8 mouse cellular contexts compared by ENCODE assay signal in genomic region chr15:101283183-101283910, GRCm38 (mm10). TPM values are rescaled to one million over a fixed set of nuclear protein-coding genes. Genes with fewer than 3 reads are reported as not detected.
A peak's percentile ranks its signal among the peaks of the same experiment; 100 is the strongest.
DNase-seq lines count a peak whose midpoint lies in the region; ATAC-seq and TF ChIP-seq lines count a peak whose summit lies in the region.

No protein-coding gene starts in this region.

- TF ChIP-seq POLR2A in brain, embryonic 14.5 days (IDR thresholded peaks at IDR 0.05; ENCODE audit: borderline replicate concordance, extremely low read depth, insufficient read depth, insufficient read length, poor library complexity, severe bottlenecking): no peak

- no peaks in the 10 kb centered on the region for H3K27me3 ChIP-seq in erythroblast, embryonic 14.5 days (ENCODE audit: control insufficient read depth)
- H3K27me3 ChIP-seq in hindbrain, embryonic 13.5 days: no peaks in the 10 kb centered on the region
- no peaks in the 10 kb centered on the region for H3K27me3 ChIP-seq in splenic B cell, adult 2 months (ENCODE audit: control insufficient read depth, insufficient read depth, low read length, poor library complexity, severe bottlenecking)

- peak; percentile 83 for TF ChIP-seq CTCF in gastrocnemius, adult 2 months (IDR thresholded peaks at IDR 0.05)
- TF ChIP-seq CTCF in brain, embryonic 14.5 days (IDR thresholded peaks at IDR 0.05; ENCODE audit: borderline replicate concordance, extremely low read depth, insufficient read depth, insufficient read length): peak; percentile 77; the same call in 1 of the 2 replicates

- peak overlapping the region; percentile 99 for H3K4me3 ChIP-seq in gastrocnemius, adult 2 months
- H3K4me3 ChIP-seq in erythroblast, embryonic 14.5 days (replicated peaks): peak overlapping the region; percentile 70
- peak overlapping the region; percentile 85 for H3K4me3 ChIP-seq in hindbrain, embryonic 13.5 days

- H3K4me2 ChIP-seq in hindbrain, embryonic 13.5 days: peak overlapping the region; percentile 86

- peaks cover 38% of the 10 kb centered on the region for H3K4me1 ChIP-seq in erythroblast, embryonic 14.5 days (ENCODE audit: control insufficient read depth)
- H3K4me1 ChIP-seq in hindbrain, embryonic 13.5 days (replicated peaks): peaks cover 37% of the 10 kb centered on the region

- peaks cover 23% of the 10 kb centered on the region for H3K36me3 ChIP-seq in erythroblast, embryonic 14.5 days (ENCODE audit: control insufficient read depth)
- peaks cover 19% of the 10 kb centered on the region for H3K36me3 ChIP-seq in hindbrain, embryonic 13.5 days
- H3K36me3 ChIP-seq in splenic B cell, adult 2 months (ENCODE audit: control insufficient read depth, insufficient read depth, low read length, poor library complexity, severe bottlenecking): peaks cover 7% of the 10 kb centered on the region; the same call in 1 of the 2 replicates

- H3K27ac ChIP-seq in gastrocnemius, adult 2 months: peak overlapping the region; percentile 99
- peak overlapping the region; percentile 64 for H3K27ac ChIP-seq in hindbrain, embryonic 13.5 days

- peak overlapping the region; percentile 95 for H3K9ac ChIP-seq in hindbrain, embryonic 13.5 days

- WGBS in hindbrain, embryonic 13.5 days: 2% methylated on average over 26 of the region's 26 CpGs

- no peaks in the 10 kb centered on the region for H3K9me3 ChIP-seq in erythroblast, embryonic 14.5 days (ENCODE audit: control insufficient read depth, low read length)
- no peaks in the 10 kb centered on the region for H3K9me3 ChIP-seq in hindbrain, embryonic 13.5 days

- ATAC-seq in hindbrain, embryonic 13.5 days (ENCODE audit: low FRiP score): peak; percentile 61
- peak; percentile 52 for ATAC-seq in megakaryocyte progenitor cell, adult 5-6 weeks (replicated peaks; ENCODE audit: poor library complexity)

- intact Hi-C loops in gastrocnemius, adult 2 months (cut with DNase I): loop anchor here (1.0 to 5.0 kb wide), 2 partner anchors 43 to 61 kb away; partner anchors contain the start of gene Grasp
- intact Hi-C loops in gastrocnemius, postnatal 14 days (cut with DNase I; ENCODE audit: low total_unique reads): loop anchor here (2.0 kb wide), 1 partner anchor 43 kb away; no protein-coding TSS in a partner anchor
- intact Hi-C loops in left cerebral cortex, postnatal 25 days (cut with DNase I): loop anchor here (1.0 to 2.0 kb wide), 3 partner anchors 43 to 63 kb away; partner anchors contain the start of gene Grasp

- DNase-seq in gastrocnemius, adult 2 months: no peak
- no peak for DNase-seq in gastrocnemius, postnatal 14 days
- peak; percentile 91 for DNase-seq in brain, embryonic 14.5 days (ENCODE audit: low read depth)
- peak; percentile 60 to 78 for DNase-seq in left cerebral cortex, postnatal 25 days (ENCODE audit: low spot score in 2 of 2)
- peak; percentile 88 for DNase-seq in splenic B cell, adult 2 months (ENCODE audit: low read depth, low spot score)

RNA-seq across cellular contexts. Expression of gene Atg101, which starts 0.7 kb away (rescaled TPM):
- total RNA-seq in gastrocnemius, adult 2 months (2021): 10 to 100 TPM; 23.7 to 32.4 TPM
- total RNA-seq in gastrocnemius, postnatal 14 days (2021): 10 to 100 TPM; 27.7 to 35.0 TPM
- 58.9 and 75.1 TPM in 2 replicates for polyA plus RNA-seq in brain, embryonic 14.5 days (2012; rRNA removed)
- polyA plus RNA-seq in erythroblast, embryonic 14.5 days (2012): 2.8 and 3.0 TPM in 2 replicates
- polyA plus RNA-seq in hindbrain, embryonic 13.5 days (2015; fragmentation: Nextera tagmentation; extraction: Ambion mirVana): 82.9 and 84.6 TPM in 2 replicates
- total RNA-seq in left cerebral cortex, postnatal 25 days (2021): 10 to 100 TPM; 40.3 to 43.6 TPM
- 7.9 and 13.1 TPM in 2 replicates for total RNA-seq in megakaryocyte progenitor cell, adult 5-6 weeks (2015)
- total RNA-seq in megakaryocyte progenitor cell, adult 5-6 weeks (2017): 58.6 and 63.5 TPM in 2 replicates

RNA-seq across cellular contexts. Expression of gene 6030408B16Rik, which starts 9.7 kb away (rescaled TPM):
- under 1 TPM; 0.20 to 0.36 TPM for total RNA-seq in gastrocnemius, adult 2 months (2021)
- total RNA-seq in gastrocnemius, postnatal 14 days (2021): under 1 TPM; 0.22 to 0.29 TPM
- polyA plus RNA-seq in brain, embryonic 14.5 days (2012; rRNA removed): 0.41 and 0.42 TPM in 2 replicates
- polyA plus RNA-seq in erythroblast, embryonic 14.5 days (2012): not detected in 2 replicates
- 0.56 and 0.66 TPM in 2 replicates for polyA plus RNA-seq in hindbrain, embryonic 13.5 days (2015; fragmentation: Nextera tagmentation; extraction: Ambion mirVana)
- total RNA-seq in left cerebral cortex, postnatal 25 days (2021): not detected
- total RNA-seq in megakaryocyte progenitor cell, adult 5-6 weeks (2015): not detected in 2 replicates
- total RNA-seq in megakaryocyte progenitor cell, adult 5-6 weeks (2017): not detected in 2 replicates

RNA-seq across cellular contexts. Expression of gene Nr4a1, which starts 29.3 kb away (rescaled TPM):
- total RNA-seq in gastrocnemius, adult 2 months (2021): 100 to 1,000 TPM; 143 to 146 TPM
- total RNA-seq in gastrocnemius, postnatal 14 days (2021): 10 to 100 TPM; 30.5 to 49.0 TPM
- 5.4 and 10.5 TPM in 2 replicates for polyA plus RNA-seq in brain, embryonic 14.5 days (2012; rRNA removed)
- 0.14 and 0.16 TPM in 2 replicates for polyA plus RNA-seq in erythroblast, embryonic 14.5 days (2012)
- polyA plus RNA-seq in hindbrain, embryonic 13.5 days (2015; fragmentation: Nextera tagmentation; extraction: Ambion mirVana): 4.9 and 5.0 TPM in 2 replicates
- total RNA-seq in left cerebral cortex, postnatal 25 days (2021): 100 to 1,000 TPM; 111 to 133 TPM
- total RNA-seq in megakaryocyte progenitor cell, adult 5-6 weeks (2015): 6.5 and 11.3 TPM in 2 replicates
- total RNA-seq in megakaryocyte progenitor cell, adult 5-6 weeks (2017): 7.1 and 7.9 TPM in 2 replicates

RNA-seq across cellular contexts. Expression of gene Grasp, which starts 59.4 kb away (rescaled TPM):
- total RNA-seq in gastrocnemius, adult 2 months (2021): 1 to 10 TPM; 5.8 to 5.9 TPM
- 1 to 10 TPM; 8.3 to 9.4 TPM for total RNA-seq in gastrocnemius, postnatal 14 days (2021)
- 4.9 and 6.5 TPM in 2 replicates for polyA plus RNA-seq in brain, embryonic 14.5 days (2012; rRNA removed)
- polyA plus RNA-seq in erythroblast, embryonic 14.5 days (2012): 0.05 TPM in 1 of 2 replicates, not detected in the other
- polyA plus RNA-seq in hindbrain, embryonic 13.5 days (2015; fragmentation: Nextera tagmentation; extraction: Ambion mirVana): 1.7 and 1.8 TPM in 2 replicates
- total RNA-seq in left cerebral cortex, postnatal 25 days (2021): 10 to 100 TPM; 84.2 to 95.8 TPM
- 0.98 and 1.1 TPM in 2 replicates for total RNA-seq in megakaryocyte progenitor cell, adult 5-6 weeks (2015)
- 1.00 and 1.1 TPM in 2 replicates for total RNA-seq in megakaryocyte progenitor cell, adult 5-6 weeks (2017)

Comparison
In these comparisons a context has a peak if more than half of its experiments do, and no peak if none do; other contexts are left out.
1. DNase-seq: peak in brain, embryonic 14.5 days (single experiment), left cerebral cortex, postnatal 25 days (2 of 2) and splenic B cell, adult 2 months (single experiment); none in gastrocnemius, adult 2 months (single experiment) and gastrocnemius, postnatal 14 days (single experiment).
2. Peak in every context shown above with its lines, with median percentiles within 50 percentile points of each other: H3K4me3 ChIP-seq.